12 mouse cellular contexts compared by ENCODE assay signal in genomic region chr2:65532127-65532854, GRCm38 (mm10). TPM values are rescaled to one million over a fixed set of nuclear protein-coding genes. Genes with fewer than 3 reads are reported as not detected.
"Had no signal": no experiment of that assay in that cellular context is flagged by ENCODE, and none has a peak within 500 bp of the region (broad histone marks: within the 10 kb centered on the region; RNA-seq: fewer than 3 reads in every experiment).

No protein-coding gene starts in this region.

- H3K4me2 ChIP-seq: kidney, embryonic 15.5 days; midbrain, embryonic 12.5 days had no signal

- ATAC-seq: intestine, embryonic 16.5 days; midbrain, embryonic 16.5 days had no signal

- H3K4me1 ChIP-seq: kidney, embryonic 15.5 days; midbrain, embryonic 12.5 days had no signal

- DNase-seq: kidney, adult 2 months; kidney, postnatal 14 days; lung, adult 18-20 months; right cerebral cortex, adult 18-20 months; right cerebral cortex, postnatal 25 days had no signal

- H3K27ac ChIP-seq: kidney, embryonic 15.5 days; left cerebral cortex, adult 2 months; liver, embryonic 14.5 days; midbrain, embryonic 12.5 days had no signal

- H3K27me3 ChIP-seq: kidney, embryonic 15.5 days; midbrain, embryonic 12.5 days had no signal

- H3K36me3 ChIP-seq: kidney, embryonic 15.5 days had no signal

- H3K4me3 ChIP-seq: kidney, embryonic 15.5 days; left cerebral cortex, adult 2 months; midbrain, embryonic 12.5 days had no signal

- H3K9ac ChIP-seq: kidney, embryonic 15.5 days; liver, embryonic 14.5 days; midbrain, embryonic 12.5 days had no signal

- H3K9me3 ChIP-seq: kidney, embryonic 15.5 days; midbrain, embryonic 12.5 days had no signal

RNA-seq across cellular contexts. Expression of gene Scn3a, which starts 35.1 kb away (rescaled TPM):
- total RNA-seq: megakaryocyte-erythroid progenitor cell, adult 5-6 weeks had no signal
